Mouse (Mus musculus): ENCODE data around the gene Pate3. TPM values are rescaled to one million over a fixed set of nuclear protein-coding genes. Genes with fewer than 3 reads are reported as not detected.

Pate3 gene
- polyA plus RNA-seq, 1 experiment from 2014 or later = not detected

GRCm38 (mm10) chr9:35607647-35608405, 40.2 kb downstream of the Pate3 start:
- no peaks in the 10 kb centered on the region for H3K9me3 ChIP-seq (ENCODE audit: low read depth, low read length)
- no peak overlapping the region for H3K27ac ChIP-seq (ENCODE audit: low read depth)
- no peak for TF ChIP-seq CTCF (IDR thresholded peaks at IDR 0.05; ENCODE audit: low read depth)
- H3K4me2 ChIP-seq = no peak overlapping the region
- DNase-seq = no peak
- no peaks in the 10 kb centered on the region for H3K4me1 ChIP-seq (ENCODE audit: insufficient read depth)
- H3K9ac ChIP-seq = no peak overlapping the region
- no peaks in the 10 kb centered on the region for H3K36me3 ChIP-seq (ENCODE audit: insufficient read depth)
- H3K27me3 ChIP-seq (ENCODE audit: insufficient read depth, low read length) = no peaks in the 10 kb centered on the region
- H3K4me3 ChIP-seq (ENCODE audit: low read depth, low read length) = no peak overlapping the region
- 59% methylated on average over 8 of the region's 8 CpGs for WGBS
- no peak for ATAC-seq (ENCODE audit: insufficient read depth)

Other genes with a start within 250 kb of the Pate3 start
- 5.2 and 5.4 TPM in 2 replicates for gene Cdon, start 227.1 kb downstream of the Pate3 start, polyA plus RNA-seq (2014; fragmentation: Nextera tagmentation; extraction: Ambion mirVana)
- gene Gm1113, start 129.9 kb downstream of the Pate3 start, polyA plus RNA-seq (2014; fragmentation: Nextera tagmentation; extraction: Ambion mirVana) = not detected in 2 replicates
- gene Ddx25, start 89.7 kb downstream of the Pate3 start, polyA plus RNA-seq (2014; fragmentation: Nextera tagmentation; extraction: Ambion mirVana) = 1.9 and 2.3 TPM in 2 replicates
- 20.0 and 20.8 TPM in 2 replicates for gene Pus3, start 89.6 kb downstream of the Pate3 start, polyA plus RNA-seq (2014; fragmentation: Nextera tagmentation; extraction: Ambion mirVana)
- gene Pate2, start 77.9 kb downstream of the Pate3 start, polyA plus RNA-seq (2014; fragmentation: Nextera tagmentation; extraction: Ambion mirVana) = 0.42 and 0.96 TPM in 2 replicates
- gene Hyls1, start 77.8 kb downstream of the Pate3 start, polyA plus RNA-seq (2014; fragmentation: Nextera tagmentation; extraction: Ambion mirVana) = 18.0 and 18.7 TPM in 2 replicates
- not detected in 2 replicates for gene Pate4, start 36.3 kb downstream of the Pate3 start, polyA plus RNA-seq (2014; fragmentation: Nextera tagmentation; extraction: Ambion mirVana)
- not detected in 2 replicates for gene Pate1, start 39.2 kb upstream of the Pate3 start, polyA plus RNA-seq (2014; fragmentation: Nextera tagmentation; extraction: Ambion mirVana)
- gene Gm17677, start 92.8 kb upstream of the Pate3 start, polyA plus RNA-seq (2014; fragmentation: Nextera tagmentation; extraction: Ambion mirVana) = not detected in 2 replicates
- not detected in 2 replicates for gene Gm17727, start 129.9 kb upstream of the Pate3 start, polyA plus RNA-seq (2014; fragmentation: Nextera tagmentation; extraction: Ambion mirVana)
- gene Gm27235, start 141.9 kb upstream of the Pate3 start, polyA plus RNA-seq (2014; fragmentation: Nextera tagmentation; extraction: Ambion mirVana) = not detected in 2 replicates
- not detected in 2 replicates for gene D730048I06Rik, start 141.9 kb upstream of the Pate3 start, polyA plus RNA-seq (2014; fragmentation: Nextera tagmentation; extraction: Ambion mirVana)
- gene 9230110F15Rik, start 195.9 kb upstream of the Pate3 start, polyA plus RNA-seq (2014; fragmentation: Nextera tagmentation; extraction: Ambion mirVana) = not detected in 2 replicates